Mouse (Mus musculus): Measurements from ENCODE around the gene Synpo2. TPM values are rescaled to one million over a fixed set of nuclear protein-coding genes. Genes with fewer than 3 reads are reported as not detected.
A peak's percentile ranks its signal among the peaks of the same experiment; 100 is the strongest.

Gene Synpo2
- total RNA-seq, 4 experiments from 2014 or later, result 4.5 to 6.0 (median 5.7) TPM

- no peak for DNase-seq (ENCODE audit: low spot score in 2 of 2)
These were observed 30.9 kb downstream of the Synpo2 start for GRCm38 (mm10) chr3:123205065-123205464.

DNA sequence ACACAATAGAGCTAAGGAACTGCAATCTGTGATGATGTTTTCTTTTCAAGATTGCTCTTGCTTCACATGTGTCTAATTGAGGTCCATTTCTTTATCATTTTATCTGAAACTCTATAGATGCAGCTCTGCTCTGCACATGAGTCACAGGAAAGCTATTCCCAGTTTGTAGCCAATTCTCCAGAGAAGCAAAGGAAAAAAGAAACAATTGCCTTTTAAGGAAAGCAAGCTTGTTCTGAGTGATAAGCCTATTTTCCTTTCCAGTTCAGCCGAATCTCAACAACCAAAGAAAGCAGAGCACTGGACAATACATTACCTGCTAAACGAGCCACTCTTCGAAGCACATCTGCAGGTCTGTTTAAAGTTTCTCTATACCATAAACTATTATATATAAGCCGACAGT lies 31.3 kb downstream of the Synpo2 start:
- DNase-seq (ENCODE audit: low spot score in 2 of 2), result no peak

GRCm38 (mm10) chr3:123201798-123202197 lies 34.2 kb downstream of the Synpo2 start:
- no peak for DNase-seq (ENCODE audit: low spot score in 2 of 2)

- DNase-seq (ENCODE audit: low spot score in 2 of 2), result no peak
These were observed 42.2 kb downstream of the Synpo2 start for GRCm38 (mm10) chr3:123193740-123194139.

- no peak for DNase-seq (ENCODE audit: low spot score in 2 of 2)
These were observed 44.3 kb downstream of the Synpo2 start for GRCm38 (mm10) chr3:123191602-123192001.

DNA sequence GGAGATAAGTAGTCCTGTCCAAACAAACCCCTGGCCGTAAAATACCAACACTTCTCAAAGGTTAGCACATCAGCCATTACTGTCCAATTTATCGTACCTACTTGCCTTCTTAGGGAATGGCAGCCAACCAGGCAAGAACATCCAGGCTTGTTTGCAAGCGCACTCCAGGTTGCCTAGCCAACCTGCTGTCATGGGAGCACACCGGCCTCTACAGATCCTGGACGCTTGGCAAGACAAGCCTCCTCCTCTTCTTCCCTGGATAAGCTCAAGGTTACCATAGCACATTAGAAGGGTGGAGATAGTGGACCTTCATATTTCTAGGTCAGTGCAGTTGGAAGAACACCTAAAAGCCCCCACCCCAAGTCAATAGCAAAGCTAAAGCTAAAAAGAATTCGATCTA lies 45.6 kb downstream of the Synpo2 start:
- no peak for DNase-seq (ENCODE audit: low spot score in 2 of 2)

- DNase-seq (ENCODE audit: low spot score in 2 of 2), result no peak
These were observed 46.1 kb downstream of the Synpo2 start for GRCm38 (mm10) chr3:123189826-123190225.

GRCm38 (mm10) chr3:123188616-123189230 lies 47.2 kb downstream of the Synpo2 start:
- no peak for DNase-seq (ENCODE audit: low spot score in 2 of 2)

GRCm38 (mm10) chr3:123187370-123188124 lies 48.4 kb downstream of the Synpo2 start:
- no peak for DNase-seq (ENCODE audit: low spot score in 2 of 2)

- DNase-seq (ENCODE audit: low spot score in 2 of 2), result no peak
These were observed 50.6 kb downstream of the Synpo2 start for GRCm38 (mm10) chr3:123185238-123185925.

DNA sequence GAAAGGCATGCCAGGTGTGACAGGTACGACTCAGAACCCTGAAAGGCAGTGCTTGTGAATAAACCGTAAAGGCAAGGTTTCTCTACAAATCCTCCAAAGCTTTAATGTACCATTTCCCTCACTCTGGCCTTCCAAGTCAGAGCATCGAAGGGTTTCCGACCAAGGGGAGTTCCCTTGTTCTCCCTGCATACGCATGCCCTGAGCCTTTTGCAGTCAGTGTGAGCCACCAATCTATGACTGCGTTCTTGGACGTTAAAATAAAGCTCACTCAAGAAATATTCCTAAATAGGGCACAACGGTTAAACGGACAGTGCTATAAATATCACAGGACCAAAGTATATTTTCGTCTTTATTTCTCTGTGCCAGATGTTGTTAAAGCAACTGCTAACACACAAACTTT lies 51.7 kb downstream of the Synpo2 start:
- DNase-seq (ENCODE audit: low spot score in 2 of 2), result no peak

DNA sequence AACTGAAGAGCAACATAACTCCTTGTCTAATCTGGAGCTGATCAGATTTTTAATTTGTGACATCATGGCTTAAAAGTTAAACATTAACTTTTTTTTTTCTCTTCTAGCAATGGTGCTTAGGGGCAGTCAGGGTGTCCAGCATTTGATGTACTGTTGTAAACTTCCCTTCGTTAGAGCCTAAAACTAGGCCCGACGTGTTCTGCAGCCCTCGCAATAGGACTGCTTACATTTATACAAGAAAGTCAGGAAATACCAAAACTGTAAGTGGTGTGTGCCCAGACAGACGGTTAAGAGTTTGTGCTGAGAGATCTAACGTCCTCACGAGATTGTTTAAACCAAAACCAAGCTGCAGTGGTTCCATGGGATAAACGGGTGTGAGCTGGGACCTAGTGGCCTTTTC lies 56.4 kb downstream of the Synpo2 start:
- no peak for DNase-seq (ENCODE audit: low spot score in 2 of 2)

DNA sequence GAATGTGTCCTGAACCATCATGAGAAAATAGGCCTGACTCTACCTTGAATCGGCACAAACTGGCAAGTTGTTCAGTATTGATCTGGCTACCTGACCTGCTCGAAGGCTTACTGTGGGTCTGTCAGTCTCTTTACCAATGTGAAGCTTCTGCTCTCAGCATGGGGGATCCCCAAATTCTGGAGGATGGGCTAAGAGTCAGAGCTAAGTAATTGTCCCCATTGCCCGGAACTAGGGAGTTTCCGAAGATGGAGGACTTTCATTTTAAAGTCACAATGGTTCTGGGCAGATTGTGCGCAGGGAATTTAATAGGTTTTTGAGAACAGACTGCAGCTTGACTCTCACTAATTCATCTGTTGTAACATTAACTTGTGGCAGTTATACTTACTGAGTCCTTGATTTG lies 56.9 kb downstream of the Synpo2 start:
- DNase-seq (ENCODE audit: low spot score in 2 of 2), result no peak

GRCm38 (mm10) chr3:123178420-123178819 lies 57.5 kb downstream of the Synpo2 start:
- DNase-seq (ENCODE audit: low spot score in 2 of 2), result no peak

DNA sequence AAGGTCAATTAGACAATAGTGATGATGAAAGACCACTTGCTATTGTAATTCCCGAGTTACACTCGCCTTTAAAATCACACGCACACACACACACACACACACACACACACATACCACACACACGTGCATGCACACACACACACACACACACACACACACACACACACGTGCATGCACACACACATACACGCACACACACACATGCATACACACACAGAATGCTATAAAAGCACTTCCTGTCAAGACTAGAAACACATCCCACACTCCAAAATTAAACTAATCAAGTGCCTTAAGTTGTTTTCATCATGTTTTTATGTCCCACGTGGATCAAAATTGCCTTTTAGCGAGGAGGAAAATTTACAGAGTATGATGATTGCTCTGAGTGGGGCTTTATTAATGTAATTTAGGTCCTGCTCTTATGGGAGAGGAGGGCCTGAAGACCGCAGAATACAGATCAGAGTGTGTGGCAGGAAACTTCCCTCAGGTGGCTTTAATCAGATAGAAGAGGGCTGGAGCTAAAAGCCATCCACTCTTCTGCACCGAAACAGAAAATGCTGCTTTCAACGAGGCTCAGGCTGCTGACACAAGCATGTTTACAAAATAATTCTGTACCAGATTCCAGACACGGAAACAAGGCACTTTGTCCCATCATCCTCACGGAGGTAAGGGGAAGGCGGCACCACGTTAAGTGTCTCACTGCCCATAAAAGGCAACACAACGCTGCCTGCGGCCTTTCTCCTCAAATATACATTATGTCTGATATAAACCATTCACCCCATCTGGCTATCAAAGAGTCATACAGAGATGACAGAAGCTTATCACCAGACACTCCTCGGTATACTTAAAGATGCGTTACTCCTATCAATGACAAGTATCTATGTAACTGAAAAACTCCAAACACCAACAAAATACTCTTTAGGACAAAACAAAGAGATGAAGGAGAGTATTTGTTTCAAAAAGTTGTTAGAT lies 59.3 kb downstream of the Synpo2 start:
- DNase-seq (ENCODE audit: low spot score in 2 of 2), result no peak

DNA sequence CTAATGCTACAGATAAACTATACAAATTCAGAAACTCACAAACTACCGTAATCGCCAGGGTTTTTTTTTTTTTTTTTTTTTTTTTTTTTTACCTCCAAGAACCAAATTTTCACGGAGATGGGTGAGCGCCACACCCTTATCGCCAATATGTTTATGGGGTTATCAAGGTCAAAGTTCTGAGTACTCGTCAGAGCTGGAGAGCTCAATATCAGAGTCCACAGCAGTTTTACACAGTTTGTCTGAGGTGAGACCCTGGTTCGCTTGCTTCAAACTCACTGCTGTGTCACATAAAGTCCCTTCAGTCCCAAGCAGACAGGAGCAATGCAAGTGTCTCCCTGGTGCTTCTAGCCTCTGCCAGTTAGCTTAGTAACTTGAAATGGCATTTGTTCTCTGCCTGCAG lies 60.8 kb downstream of the Synpo2 start:
- no peak for DNase-seq (ENCODE audit: low spot score in 2 of 2)

DNA sequence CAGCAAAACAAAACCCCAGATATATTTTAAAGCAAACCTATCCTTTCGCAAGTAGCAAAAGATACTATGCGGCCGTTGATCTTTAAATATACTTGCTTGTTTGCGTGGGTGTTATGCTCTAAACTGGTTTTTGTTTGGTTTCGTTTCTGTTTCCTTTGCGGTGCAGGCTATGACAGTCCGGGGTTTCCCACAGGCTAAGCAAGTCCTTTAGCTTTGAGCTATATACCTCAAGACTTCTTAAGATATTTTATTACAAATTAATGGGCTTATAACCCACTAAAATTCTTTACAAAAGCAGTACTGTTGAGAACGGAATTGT lies 61.6 kb downstream of the Synpo2 start:
- DNase-seq (ENCODE audit: low spot score in 2 of 2), result no peak

DNA sequence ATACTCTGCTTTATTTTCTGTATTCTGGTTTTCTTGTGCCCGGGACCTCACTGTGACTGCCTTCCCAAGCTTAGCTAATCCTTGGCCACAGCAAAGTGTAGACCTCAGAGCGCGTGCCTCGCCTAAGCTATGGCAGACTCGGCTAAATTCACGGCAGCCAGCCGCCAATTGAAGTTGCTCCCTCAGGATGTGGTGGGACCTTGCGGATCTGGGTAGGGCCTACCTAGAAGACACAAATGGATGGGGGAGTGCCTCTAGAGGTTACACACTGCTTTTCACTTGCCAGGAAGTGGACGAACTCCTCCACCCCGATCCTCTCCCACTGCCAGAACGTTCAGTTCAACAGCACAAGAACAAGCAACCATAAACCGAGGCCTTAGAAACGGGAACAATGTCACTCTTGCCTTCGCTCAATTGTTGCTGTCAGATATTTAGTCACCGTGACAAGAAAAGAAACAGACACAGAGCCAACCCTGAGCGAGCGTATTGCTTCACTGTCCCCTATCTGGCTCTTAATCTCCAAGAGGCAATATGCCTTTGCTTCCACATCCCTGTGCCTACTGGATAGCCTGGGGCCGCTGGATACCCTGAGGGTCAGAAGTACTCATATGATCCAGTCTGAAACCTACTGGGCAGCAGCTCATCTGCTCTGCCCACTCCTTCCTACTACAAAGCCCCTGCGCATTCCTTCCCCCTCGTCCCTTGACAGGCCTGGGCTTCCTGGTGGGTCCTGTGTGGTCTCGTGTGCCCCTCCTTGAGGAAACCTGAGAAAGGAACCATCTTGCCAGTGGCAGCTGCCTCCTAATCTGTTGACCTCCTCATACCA lies 62.2 kb downstream of the Synpo2 start:
- DNase-seq (ENCODE audit: low spot score in 2 of 2), result no peak

GRCm38 (mm10) chr3:123172151-123172550 lies 63.8 kb downstream of the Synpo2 start:
- no peak for DNase-seq (ENCODE audit: low spot score in 2 of 2)

DNA sequence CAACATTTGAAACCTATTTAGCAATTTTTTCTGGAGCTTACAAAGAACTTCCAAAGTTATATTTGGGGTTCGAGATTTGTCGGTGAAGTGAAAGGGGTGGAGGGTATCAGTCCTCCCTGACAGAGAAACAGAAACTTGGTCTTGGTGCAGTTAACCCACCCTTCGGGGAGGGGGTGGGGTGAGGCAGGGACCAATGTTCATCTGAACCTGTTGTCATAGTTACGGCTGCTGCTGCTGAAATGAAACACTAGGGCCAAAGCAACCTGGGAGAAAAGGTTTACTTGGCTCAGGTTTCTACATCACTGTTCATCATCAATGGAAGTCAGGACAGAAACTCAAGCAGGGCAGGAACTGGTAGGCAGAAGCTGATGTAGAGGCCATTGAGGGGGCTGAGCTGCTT lies 66.6 kb downstream of the Synpo2 start:
- DNase-seq (ENCODE audit: low spot score in 2 of 2), result no peak

GRCm38 (mm10) chr3:123168815-123169214 lies 67.1 kb downstream of the Synpo2 start:
- DNase-seq (ENCODE audit: low spot score in 2 of 2), result peak; percentile 40 to 54

Measured in layer of hippocampus, adult 8-10 months (tissue).